Mouse (Mus musculus) heart, postnatal 0 days (tissue): Measurements from ENCODE around the gene Zswim5.

ENCODE experiments used
- CTCF ChIP-seq: IDR thresholded peaks from 2 replicates; pipeline ENCODE4 v1.5.1; 2016; ENCODE audit warnings: antibody characterized with exemption, control low read depth, low read depth
- EP300 ChIP-seq: IDR thresholded peaks from 2 replicates; pipeline ENCODE4 v1.6.1; 2016; ENCODE audit warnings: antibody characterized with exemption, low read depth

- TF ChIP-seq CTCF (no peak), EP300 (no peak)
Measured at GRCm38 (mm10) chr4:116844324-116844723, 32.9 kb upstream of the Zswim5 start.
